Mouse (Mus musculus) sigmoid colon, adult 10 weeks (tissue): ENCODE data around the gene Krba1. TPM values are rescaled to one million over a fixed set of nuclear protein-coding genes. Genes with fewer than 3 reads are reported as not detected.

ENCODE experiments used
- polyA plus RNA-seq: library from polyadenylated mRNA; stranded (reverse); fragments of 350-450 nt; fragmentation: Illumina TruSeq; extraction: RNeasy Lipid Tissue Mini Kit (QIAGEN cat#74804); gene quantifications from one replicate; pipeline ENCODE4 v1.2.3, GENCODE M21; 2014; ENCODE audit warnings: low read depth, low replicate concordance

Gene Krba1
- 7.4 TPM for polyA plus RNA-seq

GRCm38 (mm10) chr6:48395105-48396007, at the start of gene Krba1:
Gene Krba1, plus strand, starts transcription at chr6:48395586.

GRCm38 (mm10) chr6:48445181-48446101, 50.1 kb downstream of the Krba1 start, which contains the start of gene Zfp467:
Gene Zfp467, minus strand, starts transcription at chr6:48445825.

GRCm38 (mm10) chr6:48447929-48448328, 52.5 kb downstream of the Krba1 start, which contains the start of gene Sspo:
Gene Sspo, plus strand, starts transcription at chr6:48448229.

Other genes with a start within 250 kb of the Krba1 start
- 31.4 TPM for gene Zfp467, start 50.2 kb downstream of the Krba1 start, polyA plus RNA-seq
- gene Sspo, start 52.6 kb downstream of the Krba1 start, polyA plus RNA-seq = not detected
- 19.8 TPM for gene Atp6v0e2, start 142.0 kb downstream of the Krba1 start, polyA plus RNA-seq
- 2.8 TPM for gene Lrrc61, start 159.2 kb downstream of the Krba1 start, polyA plus RNA-seq
- 12.2 TPM for gene Rarres2, start 177.2 kb downstream of the Krba1 start, polyA plus RNA-seq
- not detected for gene Gm45021, start 194.0 kb downstream of the Krba1 start, polyA plus RNA-seq
- gene Repin1, start 198.3 kb downstream of the Krba1 start, polyA plus RNA-seq = 6.3 TPM
- gene Gm44965, start 198.4 kb downstream of the Krba1 start, polyA plus RNA-seq = not detected
- gene Zfp775, start 206.5 kb downstream of the Krba1 start, polyA plus RNA-seq = 0.63 TPM
- gene AI854703, start 231.2 kb downstream of the Krba1 start, polyA plus RNA-seq = 6.2 TPM